Mouse (Mus musculus) neural tube, embryonic 15.5 days (tissue): ENCODE measurements around the gene Gm9913. TPM values are rescaled to one million over a fixed set of nuclear protein-coding genes. Genes with fewer than 3 reads are reported as not detected.
A peak's percentile ranks its signal among the peaks of the same experiment; 100 is the strongest.

Source experiments
- ATAC-seq: fragments of 200-750 bp; cut with Nextera tagmentation; 2 replicates; pipeline ENCODE4 v1.8.0; 2017; ENCODE audit warnings: mild to moderate bottlenecking, moderate TSS enrichment, moderate library complexity; ENCODE audit not compliant: low FRiP score
- H3K27ac ChIP-seq: fragments of 300-500 bp; sonication (generic); replicated peaks from 2 replicates; pipeline ENCODE4 v1.5.1; 2015; ENCODE audit warnings: mild to moderate bottlenecking, inconsistent platforms
- H3K27me3 ChIP-seq: fragments of 300-500 bp; sonication (generic); replicated peaks from 2 replicates; pipeline ENCODE4 v1.6.1; 2015; ENCODE audit warnings: inconsistent platforms
- H3K36me3 ChIP-seq: fragments of 300-500 bp; sonication (generic); 2 replicates; pipeline ENCODE4 v1.6.1; 2015; ENCODE audit warnings: inconsistent platforms
- H3K4me1 ChIP-seq: fragments of 300-500 bp; sonication (generic); 2 replicates; pipeline ENCODE4 v1.6.1; 2015; ENCODE audit warnings: inconsistent platforms
- H3K4me2 ChIP-seq: fragments of 300-500 bp; sonication (generic); 2 replicates; pipeline ENCODE4 v1.6.1; 2015; ENCODE audit warnings: inconsistent platforms, mild to moderate bottlenecking, moderate library complexity
- H3K4me3 ChIP-seq: fragments of 300-500 bp; sonication (generic); replicated peaks from 2 replicates; pipeline ENCODE4 v1.5.1; 2015; ENCODE audit warnings: mild to moderate bottlenecking, inconsistent platforms
- H3K9ac ChIP-seq: fragments of 300-500 bp; sonication (generic); replicated peaks from 2 replicates; pipeline ENCODE4 v1.6.1; 2015; ENCODE audit warnings: mild to moderate bottlenecking, inconsistent platforms
- H3K9me3 ChIP-seq: fragments of 300-500 bp; sonication (generic); replicated peaks from 2 replicates; pipeline ENCODE4 v1.6.1; 2016; ENCODE audit warnings: inconsistent platforms
- WGBS: fragments of 180-500 bp; shearing (Covaris S2); methylation state at CpG from one replicate; pipeline ENCODE4 v1.1.7; 2015; ENCODE audit warnings: mixed read lengths; 5-methylcytosine and 5-hydroxymethylcytosine counted together
- polyA plus RNA-seq: library from polyadenylated mRNA; unstranded; fragments of >200 nt; fragmentation: Nextera tagmentation; extraction: Ambion mirVana; gene quantifications from 2 replicates; pipeline ENCODE4 v1.2.1, GENCODE M21; 2015

Gm9913 gene
- polyA plus RNA-seq = 0.26 and 0.27 TPM in 2 replicates

DNA sequence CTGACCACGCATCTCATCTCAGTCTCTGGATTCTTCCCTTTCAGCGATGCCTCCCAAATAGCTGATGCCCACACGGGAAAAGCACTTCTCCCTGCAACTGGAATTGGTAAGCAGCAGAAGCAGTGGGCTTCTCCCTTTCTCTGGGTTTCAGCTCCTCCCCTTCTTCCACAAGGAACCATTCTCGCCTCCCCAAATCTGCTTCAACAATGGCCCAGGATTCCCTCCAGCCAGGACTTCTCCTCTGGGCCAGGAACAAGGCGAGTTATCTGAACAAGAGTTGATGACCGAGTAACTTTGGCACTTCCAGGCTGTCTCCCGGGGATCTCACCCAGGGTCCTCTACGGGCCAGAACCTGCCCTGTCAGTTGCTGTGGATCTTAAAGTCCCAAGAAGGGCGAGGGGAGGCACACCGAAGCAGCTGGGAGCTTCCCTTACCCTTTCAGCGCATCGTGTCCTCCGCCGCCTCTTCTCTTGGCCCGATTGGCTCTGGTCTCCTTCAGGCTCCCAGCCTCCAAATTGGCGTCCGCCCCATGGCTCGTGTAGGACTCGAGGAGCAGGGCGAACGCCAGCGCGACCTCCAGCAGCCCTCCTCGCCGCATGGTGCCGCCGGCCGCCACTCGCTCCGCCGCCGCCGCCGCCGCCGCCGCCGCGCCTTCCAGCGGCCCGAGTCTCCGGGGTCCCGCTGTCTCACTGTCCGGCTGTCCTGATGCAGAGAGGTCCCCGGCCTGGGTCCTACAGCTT is at the start of gene Gm9913:
TSS of gene Gm9913 (plus strand) at position 84 of the 740 bp plus-strand sequence.
- Histone ChIP-seq H3K27ac (peak within 1 kb of the TSS; percentile 79), H3K36me3 (no peaks in the 10 kb centered on the region), H3K4me2 (peak within 1 kb of the TSS; percentile 93), H3K9me3 (no peaks in the 10 kb centered on the region), H3K27me3 (peaks cover 5% of the 10 kb centered on the region), H3K4me3 (peak within 1 kb of the TSS; percentile 77), H3K9ac (peak within 1 kb of the TSS; percentile 71), H3K4me1 (peaks cover 18% of the 10 kb centered on the region)
- under 1% methylated on average over 44 of the region's 45 CpGs for WGBS
- peak; percentile 66 for ATAC-seq

DNA sequence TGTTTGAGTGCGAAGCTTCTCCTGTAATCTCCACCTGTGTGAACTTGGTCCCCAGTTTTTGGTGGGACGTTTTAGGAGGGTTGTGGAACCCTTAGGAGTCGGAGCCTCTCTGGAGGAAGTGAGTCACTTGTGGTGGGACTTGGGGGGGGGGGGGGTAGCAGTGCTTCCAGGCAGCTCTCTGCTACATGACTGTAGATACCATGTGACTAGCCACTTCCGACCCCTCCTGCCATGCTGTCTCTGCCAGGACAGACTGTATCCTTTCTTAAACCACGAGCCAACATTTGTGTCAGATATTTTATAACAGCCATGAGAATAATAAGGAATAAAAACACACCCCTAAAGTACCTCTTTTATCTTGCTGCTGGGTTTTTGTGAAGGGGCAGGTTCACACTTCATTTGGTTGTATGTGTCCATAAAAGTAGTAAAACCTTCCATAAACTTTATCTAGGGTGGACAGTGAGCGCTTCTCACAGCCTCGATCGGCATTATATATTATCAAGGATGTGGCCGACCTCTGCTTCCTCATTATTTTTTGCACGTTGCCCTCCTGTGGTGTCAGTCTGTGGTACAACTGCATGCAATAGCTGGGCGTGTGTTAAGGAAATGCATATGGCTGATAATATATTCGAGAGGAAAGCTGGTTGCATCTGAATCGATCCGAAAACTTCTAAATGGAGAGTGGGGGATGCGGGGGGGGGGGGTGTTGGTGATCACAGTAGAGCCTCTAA is 48.7 kb upstream of the Gm9913 start:
- Histone ChIP-seq H3K9me3 (no peaks in the 10 kb centered on the region), H3K4me3 (no peak overlapping the region), H3K9ac (no peak overlapping the region), H3K4me2 (no peak overlapping the region), H3K27me3 (no peaks in the 10 kb centered on the region), H3K36me3 (no peaks in the 10 kb centered on the region), H3K27ac (no peak overlapping the region), H3K4me1 (no peaks in the 10 kb centered on the region)
- WGBS = 82% methylated on average over 15 of the region's 15 CpGs
- ATAC-seq = no peak

DNA sequence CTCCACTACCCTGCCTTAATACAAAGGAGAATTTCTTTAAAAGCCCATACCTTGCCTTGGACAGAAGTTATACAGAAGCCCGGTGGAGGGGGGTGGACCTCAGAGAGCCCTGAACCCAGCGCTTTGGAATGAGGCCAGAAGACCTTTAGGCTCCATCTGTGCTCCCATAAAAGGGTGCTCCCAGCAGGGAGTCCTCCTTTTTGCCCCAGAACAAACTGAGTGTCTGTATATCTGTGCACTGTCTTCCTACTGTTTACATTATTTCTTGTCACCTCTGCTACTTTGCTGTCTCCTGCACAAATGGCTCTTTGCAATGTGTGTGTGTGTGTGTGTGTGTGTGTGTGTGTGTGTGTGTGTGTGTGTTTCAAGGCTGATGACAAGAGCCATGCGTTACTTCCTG is 45.8 kb upstream of the Gm9913 start:
- Histone ChIP-seq H3K36me3 (no peaks in the 10 kb centered on the region), H3K27me3 (no peaks in the 10 kb centered on the region), H3K9ac (no peak overlapping the region), H3K4me1 (no peaks in the 10 kb centered on the region), H3K9me3 (no peaks in the 10 kb centered on the region), H3K4me2 (no peak overlapping the region), H3K4me3 (no peak overlapping the region), H3K27ac (no peak overlapping the region)
- ATAC-seq = no peak
- 73% methylated on average over 3 of the region's 3 CpGs for WGBS

DNA sequence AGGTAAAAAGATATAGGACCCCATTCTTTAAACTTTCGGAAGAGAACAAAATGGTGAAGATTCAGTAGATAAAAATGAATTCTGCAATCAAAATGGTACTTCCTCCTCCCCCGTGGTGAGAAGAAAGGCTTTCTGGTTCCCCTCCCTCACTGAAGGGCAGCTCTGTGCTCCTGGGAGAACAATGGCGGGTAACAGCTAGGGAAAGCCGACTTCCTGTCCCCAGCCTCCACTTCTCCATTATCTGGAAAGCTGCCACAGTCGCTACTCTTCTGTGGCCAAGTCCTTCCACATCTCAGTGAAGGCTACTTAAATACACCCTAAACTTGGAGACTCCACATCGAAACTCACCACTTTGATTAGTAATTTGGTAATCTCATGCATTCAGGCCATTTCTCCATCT is 40.9 kb upstream of the Gm9913 start:
- ATAC-seq = no peak
- Histone ChIP-seq H3K27me3 (no peaks in the 10 kb centered on the region), H3K36me3 (peaks cover 4% of the 10 kb centered on the region; the same call in 1 of the 2 replicates), H3K4me3 (no peak overlapping the region), H3K27ac (no peak overlapping the region), H3K9me3 (no peaks in the 10 kb centered on the region), H3K4me2 (no peak overlapping the region), H3K9ac (no peak overlapping the region), H3K4me1 (no peaks in the 10 kb centered on the region)
- WGBS = 86% methylated on average over 6 of the region's 6 CpGs

DNA sequence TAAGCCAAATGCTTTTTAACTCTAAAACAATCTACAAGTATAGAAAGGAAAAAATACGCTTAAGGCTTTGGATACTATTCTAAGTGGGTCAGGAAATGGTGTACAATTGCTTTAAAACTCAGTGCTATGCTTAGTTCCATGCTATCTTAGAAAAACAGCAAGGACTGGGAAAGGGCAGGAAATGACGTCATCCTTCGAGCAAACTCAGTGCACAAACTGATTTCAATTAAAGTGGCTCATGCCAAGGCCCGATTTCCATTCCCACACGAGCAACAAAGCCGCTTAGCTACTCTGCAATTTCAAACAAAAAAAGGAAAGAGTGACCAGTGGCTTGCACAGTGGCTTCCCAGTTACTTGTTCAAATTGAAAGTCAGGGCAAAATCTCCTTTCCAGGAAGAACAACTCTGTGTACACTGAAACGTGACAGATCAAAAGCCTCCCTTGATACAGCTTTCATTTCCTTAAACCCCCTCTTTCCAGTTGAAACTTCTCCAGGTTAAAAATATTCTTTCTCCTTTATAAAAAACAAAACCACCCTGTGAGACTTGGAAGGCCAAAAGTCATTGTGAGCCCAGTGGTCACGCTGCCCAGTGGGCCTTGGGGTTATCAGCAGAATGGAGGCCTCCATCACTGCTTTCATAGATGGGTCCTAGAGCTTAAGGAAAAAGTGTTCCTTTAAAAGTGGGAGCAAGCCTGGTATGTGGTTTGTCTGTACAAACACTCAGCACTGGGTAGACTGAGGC is 34.2 kb upstream of the Gm9913 start:
- no peaks in the 10 kb centered on the region for H3K9me3 ChIP-seq
- no peaks in the 10 kb centered on the region for H3K27me3 ChIP-seq
- H3K4me2 ChIP-seq = no peak overlapping the region
- WGBS = 66% methylated on average over 8 of the region's 8 CpGs
- peak overlapping the region; percentile 24 for H3K27ac ChIP-seq
- ATAC-seq = no peak
- 0 out of 2 replicates have a peak, but pooled peaks cover 4% of the 10 kb centered on the region for H3K36me3 ChIP-seq
- peaks cover 6% of the 10 kb centered on the region; the same call in 1 of the 2 replicates for H3K4me1 ChIP-seq
- no peak overlapping the region for H3K9ac ChIP-seq
- H3K4me3 ChIP-seq = no peak overlapping the region

DNA sequence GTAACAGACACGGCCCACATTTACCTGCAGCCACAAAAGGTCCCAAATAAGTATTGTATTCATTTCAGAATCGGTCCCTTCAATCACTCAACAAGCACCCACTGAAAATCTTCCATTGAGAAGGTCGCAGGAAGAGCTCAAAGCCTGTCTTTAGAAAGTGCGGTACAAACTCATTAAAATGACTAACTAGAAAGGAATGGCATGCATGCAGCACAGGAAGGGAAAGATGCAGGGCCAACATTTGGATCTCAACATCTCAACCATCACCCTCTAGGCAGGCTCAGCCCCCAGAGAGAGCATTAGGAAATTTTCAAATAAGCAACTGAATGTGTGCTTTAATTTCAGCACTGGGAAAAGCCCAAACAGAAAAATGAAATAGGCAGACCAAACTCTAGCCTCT is 33.2 kb upstream of the Gm9913 start:
- Histone ChIP-seq H3K4me3 (no peak overlapping the region), H3K9me3 (no peaks in the 10 kb centered on the region), H3K27ac (no peak overlapping the region), H3K4me2 (no peak overlapping the region), H3K36me3 (0 out of 2 replicates have a peak, but pooled peaks cover 2% of the 10 kb centered on the region), H3K27me3 (no peaks in the 10 kb centered on the region), H3K9ac (no peak overlapping the region), H3K4me1 (peaks cover 6% of the 10 kb centered on the region; the same call in 1 of the 2 replicates)
- WGBS = 90% methylated on average over 4 of the region's 4 CpGs
- ATAC-seq = no peak

DNA sequence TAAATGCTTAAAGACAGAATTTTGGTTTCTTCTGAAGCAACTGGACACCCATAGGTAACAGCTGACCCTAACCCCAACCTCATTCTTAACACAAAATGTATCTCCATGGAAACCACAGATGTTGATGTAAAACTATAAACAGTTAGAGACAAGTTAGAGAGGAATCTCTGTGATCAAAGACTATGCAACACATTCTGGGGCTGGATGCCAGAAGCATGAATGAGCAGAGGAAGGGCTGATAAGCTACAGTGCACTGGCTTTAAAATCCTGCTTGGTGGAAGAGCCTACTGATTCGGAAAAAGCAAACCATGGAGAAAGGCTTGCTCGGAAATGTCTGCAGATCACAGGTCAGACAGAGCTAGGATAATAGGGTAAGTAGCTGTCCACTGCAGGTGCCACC is 31.7 kb upstream of the Gm9913 start:
- Histone ChIP-seq H3K36me3 (no peaks in the 10 kb centered on the region), H3K4me1 (peaks cover 6% of the 10 kb centered on the region; the same call in 1 of the 2 replicates), H3K4me2 (no peak overlapping the region), H3K9ac (no peak overlapping the region), H3K27me3 (no peaks in the 10 kb centered on the region), H3K4me3 (no peak overlapping the region), H3K27ac (no peak overlapping the region), H3K9me3 (no peaks in the 10 kb centered on the region)
- WGBS = 82% methylated on average over 2 of the region's 2 CpGs
- no peak for ATAC-seq

DNA sequence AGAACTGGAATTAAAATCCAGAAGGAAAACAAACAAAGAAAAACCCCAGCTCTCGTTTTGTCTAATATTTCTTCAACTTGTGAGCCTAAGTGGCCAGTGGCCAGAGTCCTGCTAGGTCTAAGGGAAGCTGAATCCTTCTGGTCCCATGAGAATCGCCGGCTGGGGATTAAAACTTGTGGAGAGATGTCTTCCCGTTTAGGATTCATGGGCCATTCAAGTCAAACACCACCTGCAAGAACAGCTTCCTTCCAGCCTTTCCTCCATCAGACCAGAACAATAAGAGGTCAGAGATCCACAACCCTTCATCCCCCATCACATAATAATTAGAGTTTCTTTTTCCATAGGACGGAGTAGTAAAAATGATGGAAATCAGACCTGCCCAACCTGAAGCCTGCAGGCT is 30.2 kb upstream of the Gm9913 start:
- 86% methylated on average over 5 of the region's 5 CpGs for WGBS

DNA sequence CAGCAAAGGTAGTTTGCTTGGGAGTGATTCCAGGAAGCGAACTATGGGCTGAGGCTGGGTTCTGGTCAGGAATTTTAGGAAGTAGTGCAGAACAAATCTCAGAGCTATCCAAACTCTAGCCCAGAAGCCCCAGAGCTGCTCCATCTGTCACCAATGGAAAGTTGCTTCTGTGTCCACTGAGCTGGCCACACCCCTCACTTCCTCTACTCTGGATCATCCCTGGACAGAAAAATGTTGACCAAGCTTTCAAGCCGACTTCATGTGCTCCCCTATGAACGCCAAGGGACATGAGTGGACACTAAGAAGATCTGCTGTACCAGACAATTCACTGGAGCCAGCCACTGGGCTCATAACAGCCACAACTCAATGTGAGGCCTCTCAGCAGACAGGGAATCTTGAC is 28.7 kb upstream of the Gm9913 start:
- Histone ChIP-seq H3K9ac (no peak overlapping the region), H3K9me3 (no peaks in the 10 kb centered on the region), H3K4me1 (0 out of 2 replicates have a peak, but pooled peaks cover 4% of the 10 kb centered on the region), H3K36me3 (no peaks in the 10 kb centered on the region), H3K27me3 (no peaks in the 10 kb centered on the region), H3K4me2 (no peak overlapping the region), H3K4me3 (no peak overlapping the region), H3K27ac (no peak overlapping the region)
- ATAC-seq = no peak
- WGBS = 89% methylated on average over 3 of the region's 3 CpGs

More for the DNA sequence above, 30.2 kb upstream of the Gm9913 start:
- Histone ChIP-seq H3K9me3 (no peaks in the 10 kb centered on the region), H3K27ac (no peak overlapping the region), H3K27me3 (no peaks in the 10 kb centered on the region), H3K36me3 (no peaks in the 10 kb centered on the region), H3K4me1 (peaks cover 11% of the 10 kb centered on the region; the same call in 1 of the 2 replicates), H3K4me2 (no peak overlapping the region), H3K4me3 (no peak overlapping the region), H3K9ac (no peak overlapping the region)
- no peak for ATAC-seq

GRCm38 (mm10) chr2:125477367-125477766 is 27.5 kb upstream of the Gm9913 start:
- no peak for ATAC-seq
- Histone ChIP-seq H3K36me3 (no peaks in the 10 kb centered on the region), H3K9me3 (no peaks in the 10 kb centered on the region), H3K27ac (no peak overlapping the region), H3K9ac (no peak overlapping the region), H3K4me2 (no peak overlapping the region), H3K4me1 (0 out of 2 replicates have a peak, but pooled peaks cover 4% of the 10 kb centered on the region), H3K4me3 (no peak overlapping the region), H3K27me3 (no peaks in the 10 kb centered on the region)
- 72% methylated on average over 3 of the region's 3 CpGs for WGBS

GRCm38 (mm10) chr2:125478705-125479104 is 26.2 kb upstream of the Gm9913 start:
- ATAC-seq = peak; percentile 63; the same call in 1 of the 2 replicates
- Histone ChIP-seq H3K27me3 (no peaks in the 10 kb centered on the region), H3K9me3 (no peaks in the 10 kb centered on the region), H3K4me2 (no peak overlapping the region), H3K36me3 (no peaks in the 10 kb centered on the region), H3K9ac (no peak overlapping the region), H3K4me1 (0 out of 2 replicates have a peak, but pooled peaks cover 4% of the 10 kb centered on the region), H3K4me3 (no peak overlapping the region), H3K27ac (no peak overlapping the region)
- 48% methylated on average over 4 of the region's 4 CpGs for WGBS
